Mouse (Mus musculus) R1 (cell line): Measurements from ENCODE around the gene Pfkfb2.

Experiments
- DNase-seq: peaks from one replicate; pipeline ENCODE4 v3.0.0-alpha.2; 2018; ENCODE audit warnings: low read depth, low spot score

The Pfkfb2 gene

GRCm38 (mm10) chr1:130737916-130738315 lies 8.9 kb upstream of the Pfkfb2 start:
- DNase-seq = no peak

- DNase-seq = peak; percentile 84
These were observed 8.4 kb upstream of the Pfkfb2 start for GRCm38 (mm10) chr1:130737411-130737881.

DNA sequence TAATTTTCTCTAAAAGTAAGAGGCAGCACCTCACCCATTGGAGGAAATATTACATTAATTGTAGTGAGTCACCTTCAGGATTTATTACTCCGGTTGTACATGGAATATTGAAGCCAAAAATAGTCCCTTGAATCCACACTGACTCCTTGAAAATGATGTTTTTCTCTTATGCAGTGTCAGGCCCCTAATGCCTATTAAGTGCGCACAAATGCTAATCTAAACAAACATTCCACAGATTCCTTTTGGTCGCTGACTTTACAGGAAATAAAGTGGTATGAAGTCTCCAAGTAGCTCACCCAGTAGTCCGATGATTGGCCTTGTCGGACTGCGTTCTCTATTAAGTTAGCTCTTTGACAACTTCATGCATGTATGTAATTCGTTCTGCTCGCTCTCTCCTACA lies 5.8 kb upstream of the Pfkfb2 start:
- no peak for DNase-seq

GRCm38 (mm10) chr1:130734452-130734851 lies 5.4 kb upstream of the Pfkfb2 start:
- DNase-seq = peak; percentile 45

GRCm38 (mm10) chr1:130733671-130734070 lies 4.6 kb upstream of the Pfkfb2 start:
- no peak for DNase-seq

GRCm38 (mm10) chr1:130732706-130733658 lies 3.9 kb upstream of the Pfkfb2 start:
- DNase-seq = no peak

GRCm38 (mm10) chr1:130731741-130732337 lies 2.8 kb upstream of the Pfkfb2 start, which contains the start of gene AA986860:
Gene AA986860 (plus strand): TSS chr1:130731976.
- DNase-seq = peak; percentile 94

GRCm38 (mm10) chr1:130728708-130729107 lies 345 bp downstream of the Pfkfb2 start:
- no peak for DNase-seq

GRCm38 (mm10) chr1:130728070-130728469 lies 983 bp downstream of the Pfkfb2 start:
- DNase-seq = no peak

DNA sequence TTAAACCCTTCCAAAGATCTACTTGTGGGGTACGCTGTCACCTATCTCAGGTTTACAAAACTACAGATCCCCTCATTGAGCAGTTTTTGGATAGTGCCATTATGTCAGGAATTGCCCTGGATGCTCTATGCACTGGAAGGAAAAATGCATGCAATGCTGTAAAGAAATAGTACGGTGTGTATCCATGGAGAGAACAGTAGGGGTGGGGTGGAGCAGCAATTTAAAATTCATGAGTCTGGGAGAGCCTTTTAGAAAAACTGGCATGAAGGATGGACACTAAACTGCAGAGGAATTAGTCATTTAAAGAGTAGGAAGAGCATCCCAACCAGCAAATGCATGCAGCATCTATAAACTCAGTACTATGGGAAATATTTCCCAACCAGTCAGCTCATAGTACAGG lies 2.7 kb downstream of the Pfkfb2 start:
- no peak for DNase-seq

DNA sequence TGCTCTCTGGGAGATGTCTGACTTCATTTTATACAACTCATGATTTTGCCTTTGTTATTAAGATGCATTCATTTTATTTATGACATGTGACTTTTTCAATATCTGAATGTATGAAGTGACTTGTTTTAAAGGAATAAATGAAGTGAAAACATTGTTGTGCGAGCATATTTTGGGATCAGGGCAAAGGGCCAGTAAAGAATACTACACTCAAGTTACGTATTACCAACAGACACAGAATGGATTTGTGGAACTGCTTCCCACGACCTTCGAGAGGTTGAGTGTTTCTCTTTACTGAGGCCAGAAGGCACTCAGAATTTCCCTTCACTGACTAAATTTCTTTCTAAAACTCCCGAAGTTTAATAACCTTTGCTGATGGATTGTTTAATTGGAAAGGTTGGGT lies 4.8 kb downstream of the Pfkfb2 start:
- no peak for DNase-seq

- DNase-seq = peak; percentile 87
These were observed 11.7 kb downstream of the Pfkfb2 start, which contains the start of gene Yod1 for GRCm38 (mm10) chr1:130717291-130717871. Gene Yod1 (plus strand): TSS chr1:130717327.

DNA sequence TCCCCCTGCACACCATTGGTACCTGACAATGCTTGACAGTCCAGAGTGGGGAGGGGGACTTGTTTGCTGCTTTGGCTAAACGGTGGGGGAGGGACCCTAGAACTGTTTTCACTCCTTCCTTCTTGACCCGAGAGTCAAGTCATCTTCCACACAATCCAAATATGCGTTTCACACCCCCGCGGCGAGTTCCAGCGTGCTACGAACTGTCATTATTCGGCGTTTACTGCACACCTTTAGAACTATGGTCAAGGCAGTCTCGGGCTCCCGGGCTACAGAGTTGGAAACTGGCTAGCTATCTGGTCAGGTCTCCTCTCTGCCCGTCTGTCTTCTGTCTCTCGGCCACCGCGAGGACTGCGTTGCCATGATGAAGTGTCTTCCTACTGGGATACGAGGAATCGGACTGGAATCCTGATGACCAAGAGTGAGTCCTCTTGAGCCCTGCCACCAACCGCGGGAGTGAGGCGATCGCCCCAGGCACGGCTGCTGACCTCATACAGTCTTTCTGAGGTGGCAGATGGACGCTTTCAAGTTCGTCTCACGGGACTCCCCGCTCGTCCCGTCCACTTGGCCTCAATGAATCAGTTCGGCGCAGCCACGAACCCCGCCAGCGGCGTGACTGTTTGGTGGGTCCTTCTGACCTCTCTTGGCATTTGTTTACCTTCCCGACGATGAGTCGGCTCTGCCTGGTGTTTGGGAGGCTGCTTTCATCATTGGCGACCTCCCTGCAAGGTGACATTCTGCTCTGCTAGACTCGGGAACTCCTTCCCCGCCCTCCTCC lies 12.4 kb downstream of the Pfkfb2 start:
- DNase-seq = peak; percentile 48

DNA sequence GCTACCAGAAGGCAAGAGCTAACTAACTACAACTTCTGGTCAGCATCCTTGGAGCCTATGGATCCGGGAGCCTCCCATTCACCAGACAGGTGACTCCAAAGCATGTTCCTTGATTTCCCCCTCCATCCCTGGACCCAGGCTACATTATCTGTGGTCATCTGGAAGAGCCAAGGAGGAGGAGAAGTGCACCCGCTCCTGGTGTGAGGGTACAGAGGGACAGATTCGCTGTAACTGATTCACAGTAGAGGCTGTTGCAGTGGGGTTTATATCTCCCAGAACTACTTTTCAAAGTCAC lies 12.9 kb downstream of the Pfkfb2 start:
- no peak for DNase-seq

- peak; percentile 99 for DNase-seq
These were observed 13.4 kb downstream of the Pfkfb2 start, which contains the start of gene Gm29427 for GRCm38 (mm10) chr1:130715561-130716217. Gene Gm29427 (minus strand): TSS chr1:130715799.

GRCm38 (mm10) chr1:130714046-130714445 lies 15.0 kb downstream of the Pfkfb2 start:
- no peak for DNase-seq

GRCm38 (mm10) chr1:130710283-130711080 lies 18.6 kb downstream of the Pfkfb2 start:
- peak; percentile 15 for DNase-seq

DNA sequence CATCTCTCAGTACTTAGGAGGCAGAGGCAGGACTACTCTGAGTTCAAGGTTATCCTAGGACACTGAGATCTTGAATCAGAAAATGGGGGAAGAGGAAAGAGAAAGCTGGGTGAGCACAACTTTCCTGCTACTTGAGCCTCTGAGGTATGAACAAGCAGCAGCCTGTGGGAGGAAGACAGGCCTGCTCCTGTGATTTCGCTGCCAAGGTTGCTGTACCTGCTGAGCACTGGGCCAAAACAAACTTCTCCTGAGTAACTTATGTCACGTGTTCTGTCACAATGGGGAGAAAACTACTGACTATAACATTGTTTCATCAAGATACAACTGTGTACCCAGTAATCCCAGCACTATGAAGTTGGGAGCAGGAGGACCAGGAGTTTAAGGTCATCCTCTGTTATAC lies 25.4 kb downstream of the Pfkfb2 start:
- DNase-seq = no peak

DNA sequence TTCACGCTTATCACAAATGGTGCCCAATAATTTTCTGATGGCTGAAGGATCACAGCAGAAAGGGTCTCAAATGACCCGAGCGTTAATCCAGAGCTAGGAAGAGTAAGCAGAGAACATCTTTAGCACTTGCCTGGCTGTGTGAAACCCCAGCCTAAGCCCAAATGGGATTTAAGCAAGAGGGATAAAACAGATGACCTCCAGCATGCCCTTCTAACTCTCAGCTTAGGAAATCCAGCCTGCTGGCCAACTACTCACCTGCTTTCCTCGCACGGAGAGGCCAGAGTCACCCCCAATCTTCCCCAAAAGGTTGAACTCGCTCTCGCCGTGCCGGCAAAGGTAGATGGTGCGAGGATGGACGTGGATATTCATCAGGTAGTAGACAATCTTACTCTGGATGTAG lies 27.1 kb downstream of the Pfkfb2 start:
- no peak for DNase-seq

DNA sequence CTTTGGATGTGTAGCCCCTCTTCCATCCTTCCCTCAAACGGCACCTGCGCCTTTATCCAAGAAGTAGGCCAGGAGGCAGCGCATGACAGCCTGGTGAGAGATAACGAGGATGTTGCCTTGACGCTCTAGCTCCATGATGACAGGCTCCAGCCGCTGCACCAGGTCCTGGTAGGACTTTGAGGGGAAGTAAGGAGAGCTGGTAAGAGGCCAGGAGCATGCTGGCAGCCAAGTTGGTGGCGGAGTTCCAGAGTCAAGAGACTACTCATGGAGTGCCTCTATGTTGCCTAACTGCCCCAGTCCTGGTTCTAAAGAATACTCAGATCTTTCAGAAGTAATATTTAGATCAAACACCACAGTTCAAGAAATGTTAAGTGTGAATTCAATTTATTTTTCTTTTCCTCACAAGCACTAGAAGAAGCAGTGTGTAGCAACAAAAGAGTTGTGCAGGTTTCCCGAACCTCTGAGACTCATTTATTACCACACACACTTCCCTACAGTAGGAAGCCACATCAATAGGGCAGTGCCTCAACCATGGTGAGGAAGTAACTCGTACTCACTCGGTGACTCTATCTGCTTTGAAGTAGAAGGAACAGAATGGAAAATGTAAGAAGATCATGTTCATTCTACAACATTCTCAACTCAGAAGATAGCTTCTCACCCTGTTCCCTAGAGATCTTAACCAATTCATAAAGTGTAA lies 29.0 kb downstream of the Pfkfb2 start:
- no peak for DNase-seq
